Mouse (Mus musculus) T-helper 17 cell (primary cell): ENCODE data around the gene Fosl1.

Experiments used
- in situ Hi-C, 2 experiments: fragments of 300-600 bp; cut with MboI, MseI; formaldehyde crosslinking; loops; 1 replicate in 1 of 2; 2 replicates in 1 of 2; pipeline ENCODE4 v1.15.1; 2025; ENCODE audit warnings: high pct_unique_total_duplicates in 2 of 2

Gene Fosl1

GRCm38 (mm10) chr19:5424782-5425741 lies 22.3 kb upstream of the Fosl1 start, which contains the start of the genes Drap1 and AI837181:
Gene Drap1 (minus strand): TSS chr19:5424979.
Gene AI837181 (plus strand): TSS chr19:5425144.
- in situ Hi-C loops: loop anchor here in 1 of 2 experiments (25.0 kb wide), 1 partner anchor 1713 kb away; the partner anchor contains the start of gene 1810055G02Rik

GRCm38 (mm10) chr19:5425906-5426565 lies 21.3 kb upstream of the Fosl1 start:
- in situ Hi-C loops: loop anchor here in 1 of 2 experiments (25.0 kb wide), 1 partner anchor 1714 kb away; the partner anchor contains the start of gene 1810055G02Rik

- in situ Hi-C loops: loop anchor here in 1 of 2 experiments (25.0 kb wide), 1 partner anchor 1714 kb away; the partner anchor contains the start of gene 1810055G02Rik
These were observed 20.6 kb upstream of the Fosl1 start for GRCm38 (mm10) chr19:5426640-5427290.

GRCm38 (mm10) chr19:5428083-5428482 lies 19.3 kb upstream of the Fosl1 start:
- in situ Hi-C loops: loop anchor here in 1 of 2 experiments (25.0 kb wide), 1 partner anchor 1716 kb away; the partner anchor contains the start of gene 1810055G02Rik

- in situ Hi-C loops: loop anchor here in 1 of 2 experiments (25.0 kb wide), 1 partner anchor 1717 kb away; the partner anchor contains the start of gene 1810055G02Rik
These were observed 18.1 kb upstream of the Fosl1 start for GRCm38 (mm10) chr19:5429219-5429618.

GRCm38 (mm10) chr19:5429806-5430205 lies 17.5 kb upstream of the Fosl1 start:
- in situ Hi-C loops: loop anchor here in 1 of 2 experiments (25.0 kb wide), 1 partner anchor 1718 kb away; the partner anchor contains the start of gene 1810055G02Rik

GRCm38 (mm10) chr19:5430408-5430807 lies 16.9 kb upstream of the Fosl1 start:
- in situ Hi-C loops: loop anchor here in 1 of 2 experiments (25.0 kb wide), 1 partner anchor 1718 kb away; the partner anchor contains the start of gene 1810055G02Rik

- in situ Hi-C loops: loop anchor here in 1 of 2 experiments (25.0 kb wide), 1 partner anchor 1720 kb away; the partner anchor contains the start of gene 1810055G02Rik
These were observed 15.4 kb upstream of the Fosl1 start for GRCm38 (mm10) chr19:5431911-5432464.

- in situ Hi-C loops: loop anchor here in 1 of 2 experiments (25.0 kb wide), 1 partner anchor 1721 kb away; the partner anchor contains the start of gene 1810055G02Rik
These were observed 14.1 kb upstream of the Fosl1 start for GRCm38 (mm10) chr19:5432992-5433852.

- in situ Hi-C loops: loop anchor here in 1 of 2 experiments (25.0 kb wide), 1 partner anchor 1722 kb away; the partner anchor contains the start of gene 1810055G02Rik
These were observed 13.4 kb upstream of the Fosl1 start for GRCm38 (mm10) chr19:5433951-5434350.

- in situ Hi-C loops: loop anchor here in 1 of 2 experiments (25.0 kb wide), 1 partner anchor 1732 kb away; the partner anchor contains the start of gene 1810055G02Rik
These were observed 2.9 kb upstream of the Fosl1 start for GRCm38 (mm10) chr19:5444371-5444908.

GRCm38 (mm10) chr19:5444954-5445353 lies 2.4 kb upstream of the Fosl1 start:
- in situ Hi-C loops: loop anchor here in 1 of 2 experiments (5.0 to 25.0 kb wide), 2 partner anchors 38 to 1733 kb away; partner anchors contain the start of gene 1810055G02Rik

GRCm38 (mm10) chr19:5445747-5446146 lies 1.6 kb upstream of the Fosl1 start:
- in situ Hi-C loops: loop anchor here in 1 of 2 experiments (5.0 to 25.0 kb wide), 2 partner anchors 38 to 1733 kb away; partner anchors contain the start of gene 1810055G02Rik

- in situ Hi-C loops: loop anchor here in 1 of 2 experiments (5.0 to 25.0 kb wide), 2 partner anchors 41 to 1736 kb away; partner anchors contain the start of gene 1810055G02Rik
These were observed 1.2 kb downstream of the Fosl1 start for GRCm38 (mm10) chr19:5448354-5449150.

- in situ Hi-C loops: loop anchor here (5.0 to 25.0 kb wide), 5 partner anchors 38 to 1737 kb away; partner anchors contain the start of genes 1810055G02Rik (in 1 of the 2) and Mus81 (in 1 of the 2)
These were observed 2.3 kb downstream of the Fosl1 start for GRCm38 (mm10) chr19:5449673-5450072.

GRCm38 (mm10) chr19:5451766-5452165 lies 4.4 kb downstream of the Fosl1 start:
- in situ Hi-C loops: loop anchor here (5.0 to 10.0 kb wide), 3 partner anchors 36 to 363 kb away; partner anchors contain the start of gene Mus81 (in 1 of the 2)

- in situ Hi-C loops: loop anchor here in 1 of 2 experiments (10.0 kb wide), 1 partner anchor 360 kb away; no protein-coding TSS in a partner anchor
These were observed 7.7 kb downstream of the Fosl1 start for GRCm38 (mm10) chr19:5455037-5455436.
